Mouse (Mus musculus): ENCODE data around the gene 1700069L16Rik.

Gene 1700069L16Rik

GRCm38 (mm10) chr5:113724446-113724845 lies at the start of gene 1700069L16Rik:
TSS of gene 1700069L16Rik (minus strand) at chr5:113724772.
- DNase-seq (ENCODE audit: low spot score in 2 of 2) = peak; percentile 72

GRCm38 (mm10) chr5:113773664-113774063 lies 49.1 kb upstream of the 1700069L16Rik start:
- peak; percentile 72 to 77 for DNase-seq (ENCODE audit: low spot score in 2 of 2)

GRCm38 (mm10) chr5:113772905-113773519 lies 48.4 kb upstream of the 1700069L16Rik start:
- DNase-seq (ENCODE audit: low spot score in 2 of 2) = peak in 1 of 2 experiments; percentile 28

GRCm38 (mm10) chr5:113772450-113772895 lies 47.9 kb upstream of the 1700069L16Rik start, which contains the start of the genes Sart3 and Iscu:
TSS of gene Sart3 (minus strand) at chr5:113772510.
TSS of gene Iscu (plus strand) at chr5:113772748.
- DNase-seq (ENCODE audit: low spot score in 2 of 2) = peak; percentile 84 to 91

GRCm38 (mm10) chr5:113771213-113772162 lies 46.9 kb upstream of the 1700069L16Rik start:
- peak; percentile 80 to 82 for DNase-seq (ENCODE audit: low spot score in 2 of 2)

- peak in 1 of 2 experiments; percentile 39 for DNase-seq (ENCODE audit: low spot score in 2 of 2)
Observed at GRCm38 (mm10) chr5:113768806-113769205, 44.2 kb upstream of the 1700069L16Rik start.

- DNase-seq (ENCODE audit: low spot score in 2 of 2) = no peak
Observed at GRCm38 (mm10) chr5:113765641-113766526, 41.3 kb upstream of the 1700069L16Rik start.

GRCm38 (mm10) chr5:113764426-113764825 lies 39.9 kb upstream of the 1700069L16Rik start:
- no peak for DNase-seq (ENCODE audit: low spot score in 2 of 2)

- no peak for DNase-seq (ENCODE audit: low spot score in 2 of 2)
Observed at GRCm38 (mm10) chr5:113761585-113761984, 37.0 kb upstream of the 1700069L16Rik start.

- no peak for DNase-seq (ENCODE audit: low spot score in 2 of 2)
Observed at GRCm38 (mm10) chr5:113755347-113756030, 30.9 kb upstream of the 1700069L16Rik start.

GRCm38 (mm10) chr5:113751521-113752157 lies 27.1 kb upstream of the 1700069L16Rik start:
- no peak for DNase-seq (ENCODE audit: low spot score in 2 of 2)

- no peak for DNase-seq (ENCODE audit: low spot score in 2 of 2)
Observed at GRCm38 (mm10) chr5:113748556-113749331, 24.2 kb upstream of the 1700069L16Rik start.

GRCm38 (mm10) chr5:113747629-113748028 lies 23.1 kb upstream of the 1700069L16Rik start:
- no peak for DNase-seq (ENCODE audit: low spot score in 2 of 2)

GRCm38 (mm10) chr5:113737607-113738237 lies 13.2 kb upstream of the 1700069L16Rik start:
- no peak for DNase-seq (ENCODE audit: low spot score in 2 of 2)

- no peak for DNase-seq (ENCODE audit: low spot score in 2 of 2)
Observed at GRCm38 (mm10) chr5:113736522-113737164, 12.1 kb upstream of the 1700069L16Rik start.

GRCm38 (mm10) chr5:113736113-113736502 lies 11.5 kb upstream of the 1700069L16Rik start:
- DNase-seq (ENCODE audit: low spot score in 2 of 2) = no peak

GRCm38 (mm10) chr5:113735345-113736112 lies 11.0 kb upstream of the 1700069L16Rik start, which contains the start of gene Ficd:
TSS of gene Ficd (plus strand) at chr5:113735803.
- DNase-seq (ENCODE audit: low spot score in 2 of 2) = peak; percentile 89 to 91

GRCm38 (mm10) chr5:113735023-113735344 lies 10.4 kb upstream of the 1700069L16Rik start:
- DNase-seq (ENCODE audit: low spot score in 2 of 2) = no peak
